Mouse (Mus musculus) heart, embryonic 14.5 days (tissue): ENCODE data around the gene Gpx2. TPM values are rescaled to one million over a fixed set of nuclear protein-coding genes. Genes with fewer than 3 reads are reported as not detected.

ENCODE experiments used
- ATAC-seq: fragments of 200-750 bp; cut with Nextera tagmentation; 2 replicates; pipeline ENCODE4 v1.8.0; 2017; ENCODE audit warnings: low read depth, moderate TSS enrichment; ENCODE audit not compliant: insufficient number of reproducible peaks, insufficient read depth, low FRiP score
- H3K27ac ChIP-seq, 2 experiments: fragments of 200-500 bp in 1 of 2; fragments of 300-500 bp in 1 of 2; sonication (generic) in 1 of 2; replicated peaks in 1 of 2; 2 replicates each; pipeline ENCODE4 v1.5.1; 2012 to 2014; ENCODE audit warnings: low read depth in 2 of 2, low read length in 2 of 2, control low read depth in 1 of 2, mild to moderate bottlenecking in 1 of 2, mixed read lengths in 1 of 2; ENCODE audit not compliant: control insufficient read depth in 1 of 2, insufficient read depth in 1 of 2
- H3K27me3 ChIP-seq: fragments of 300-500 bp; sonication (generic); 2 replicates; pipeline ENCODE4 v1.6.1; 2014; ENCODE audit warnings: mild to moderate bottlenecking, low read length, control low read depth; ENCODE audit not compliant: control insufficient read depth, insufficient read depth
- H3K36me3 ChIP-seq: fragments of 300-500 bp; sonication (generic); 2 replicates; pipeline ENCODE4 v1.6.1; 2014; ENCODE audit warnings: mild to moderate bottlenecking, control low read depth, low read length, mixed read lengths; ENCODE audit not compliant: control insufficient read depth, insufficient read depth
- H3K4me1 ChIP-seq, 2 experiments: fragments of 200-500 bp in 1 of 2; fragments of 300-500 bp in 1 of 2; sonication (generic) in 1 of 2; 2 replicates each; pipeline ENCODE4 v1.6.1; 2012 to 2014; ENCODE audit warnings: low read length in 2 of 2, control low read depth in 1 of 2, mixed read lengths in 1 of 2; ENCODE audit not compliant: control insufficient read depth in 2 of 2, insufficient read depth in 2 of 2
- H3K4me2 ChIP-seq: fragments of 300-500 bp; sonication (generic); 2 replicates; pipeline ENCODE4 v1.6.1; 2014; ENCODE audit warnings: mild to moderate bottlenecking, low read length
- H3K4me3 ChIP-seq, 2 experiments: fragments of 200-500 bp in 1 of 2; fragments of 300-500 bp in 1 of 2; sonication (generic) in 1 of 2; 2 replicates each; pipeline ENCODE4 v1.5.1; 2012 to 2014; ENCODE audit warnings: low read length in 2 of 2, mild to moderate bottlenecking in 2 of 2, control low read depth in 1 of 2, low read depth in 1 of 2, moderate library complexity in 1 of 2; ENCODE audit not compliant: control insufficient read depth in 1 of 2, insufficient read depth in 1 of 2
- H3K9ac ChIP-seq: fragments of 300-500 bp; sonication (generic); 2 replicates; pipeline ENCODE4 v1.6.1; 2014; ENCODE audit warnings: mild to moderate bottlenecking, low read length
- H3K9me3 ChIP-seq: fragments of 300-500 bp; sonication (generic); 2 replicates; pipeline ENCODE4 v1.6.1; 2016; ENCODE audit warnings: low read length, control low read depth; ENCODE audit not compliant: control insufficient read depth
- WGBS: fragments of 180-500 bp; shearing (Covaris S2); extraction: QIAGEN DNeasy Blood & Tissue Kit; methylation state at CpG from one replicate; pipeline ENCODE4 v1.1.7; 2014; 5-methylcytosine and 5-hydroxymethylcytosine counted together
- polyA plus RNA-seq: library from polyadenylated mRNA; unstranded; fragments of >200 nt; fragmentation: Nextera tagmentation; extraction: Ambion mirVana; gene quantifications from 2 replicates; pipeline ENCODE4 v1.2.1, GENCODE M21; 2014

The Gpx2 gene
- polyA plus RNA-seq, 1 experiment from 2014 or later: not detected

- Histone ChIP-seq H3K4me3 (no peak overlapping the region), H3K9me3 (no peaks in the 10 kb centered on the region), H3K27ac (no peak overlapping the region), H3K4me2 (no peak overlapping the region), H3K9ac (no peak overlapping the region), H3K4me1 (peaks cover 4 to 8% of the 10 kb centered on the region in 2 experiments), H3K27me3 (no peaks in the 10 kb centered on the region), H3K36me3 (no peaks in the 10 kb centered on the region)
- WGBS: 87% methylated on average over 5 of the region's 5 CpGs
- no peak for ATAC-seq
These were observed 23.8 kb downstream of the Gpx2 start for GRCm38 (mm10) chr12:76771540-76771939.

GRCm38 (mm10) chr12:76770841-76771500 lies 24.4 kb downstream of the Gpx2 start:
- Histone ChIP-seq H3K9ac (no peak overlapping the region), H3K27ac (no peak overlapping the region), H3K4me1 (peaks cover 10 to 13% of the 10 kb centered on the region in 2 experiments), H3K4me3 (no peak overlapping the region), H3K36me3 (no peaks in the 10 kb centered on the region), H3K4me2 (no peak overlapping the region), H3K27me3 (no peaks in the 10 kb centered on the region), H3K9me3 (no peaks in the 10 kb centered on the region)
- ATAC-seq: no peak
- 86% methylated on average over 5 of the region's 5 CpGs for WGBS

DNA sequence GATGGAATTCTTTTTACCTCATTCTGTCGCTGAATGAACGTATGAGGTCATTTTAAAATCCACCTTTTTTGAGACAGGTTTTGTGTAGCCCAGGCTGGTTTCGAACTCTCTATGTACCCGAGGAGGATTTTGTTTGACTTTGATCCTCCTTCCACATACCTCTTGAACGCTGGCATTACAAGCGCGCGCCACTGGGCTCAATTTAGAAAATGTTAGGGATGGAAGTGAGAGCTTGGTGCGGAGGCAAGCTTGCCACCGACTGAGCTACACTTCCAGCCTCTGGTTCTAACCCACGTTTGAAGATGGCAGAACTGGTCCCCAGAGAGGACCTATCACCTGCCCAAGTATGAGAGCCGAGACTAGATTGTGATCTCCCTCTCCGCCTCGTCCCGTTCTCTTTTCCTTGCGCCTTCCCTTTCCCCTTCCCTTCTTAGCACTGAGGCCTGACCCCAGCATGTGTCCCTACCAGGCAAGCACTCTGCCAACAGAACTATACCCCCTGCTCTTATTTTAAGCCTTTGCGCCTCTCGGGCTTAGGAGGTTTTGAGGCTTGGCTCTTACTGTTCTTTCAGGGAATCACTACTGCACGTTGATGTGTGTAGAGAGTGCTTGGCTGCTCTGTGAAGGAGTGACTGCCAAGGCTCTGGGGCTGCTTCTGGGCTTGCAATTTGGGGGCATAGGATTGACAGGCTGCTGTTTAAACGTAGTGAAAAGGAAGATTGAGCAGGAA lies 29.3 kb downstream of the Gpx2 start:
- H3K27ac ChIP-seq: peak overlapping the region; percentile 78 to 87
- H3K27me3 ChIP-seq: no peaks in the 10 kb centered on the region
- H3K9ac ChIP-seq: peak overlapping the region; percentile 77
- no peaks in the 10 kb centered on the region for H3K36me3 ChIP-seq
- H3K4me1 ChIP-seq: peaks cover 6 to 8% of the 10 kb centered on the region in 2 experiments; a peak in 3 of 4 replicates
- ATAC-seq: 0 out of 2 replicates have a peak, but pooled peaks have one; percentile 5
- H3K9me3 ChIP-seq: no peaks in the 10 kb centered on the region
- H3K4me3 ChIP-seq: peak overlapping the region; percentile 54 to 86
- WGBS: 21% methylated on average over 20 of the region's 20 CpGs
- H3K4me2 ChIP-seq: peak overlapping the region; percentile 77

- Histone ChIP-seq H3K4me1 (peaks cover 6 to 8% of the 10 kb centered on the region in 2 experiments; a peak in 3 of 4 replicates), H3K9me3 (no peaks in the 10 kb centered on the region), H3K4me3 (peak within 1 kb of the TSS; percentile 54 to 86), H3K4me2 (peak within 1 kb of the TSS; percentile 77), H3K27me3 (no peaks in the 10 kb centered on the region), H3K27ac (peak within 1 kb of the TSS; percentile 78 to 87), H3K36me3 (no peaks in the 10 kb centered on the region), H3K9ac (peak within 1 kb of the TSS; percentile 77)
- peak; percentile 89 for ATAC-seq
- WGBS: under 1% methylated on average over 31 of the region's 31 CpGs
These were observed 30.0 kb downstream of the Gpx2 start, which contains the start of the genes Churc1 and Fntb for GRCm38 (mm10) chr12:76765354-76765851. Churc1 (plus strand) TSS chr12:76765538. Fntb (plus strand) TSS chr12:76765589.

GRCm38 (mm10) chr12:76752652-76753318 lies 42.6 kb downstream of the Gpx2 start:
- H3K27me3 ChIP-seq: no peaks in the 10 kb centered on the region
- whole genome bisulfite sequencing: 47% methylated on average over 14 of the region's 14 CpGs

GRCm38 (mm10) chr12:76750866-76751459 lies 44.4 kb downstream of the Gpx2 start:
- no peaks in the 10 kb centered on the region for H3K36me3 ChIP-seq
- no peaks in the 10 kb centered on the region for H3K9me3 ChIP-seq
- 74% methylated on average over 16 of the region's 16 CpGs for WGBS
- H3K4me2 ChIP-seq: no peak overlapping the region
- no peak for ATAC-seq
- H3K27ac ChIP-seq: no peak overlapping the region
- H3K27me3 ChIP-seq: no peaks in the 10 kb centered on the region
- no peaks in the 10 kb centered on the region for H3K4me1 ChIP-seq
- no peak overlapping the region for H3K4me3 ChIP-seq
- no peak overlapping the region for H3K9ac ChIP-seq

More at GRCm38 (mm10) chr12:76752652-76753318, 42.6 kb downstream of the Gpx2 start:
- Histone ChIP-seq H3K4me1 (no peaks in the 10 kb centered on the region), H3K9me3 (no peaks in the 10 kb centered on the region), H3K9ac (no peak overlapping the region), H3K36me3 (no peaks in the 10 kb centered on the region), H3K4me3 (no peak overlapping the region), H3K4me2 (no peak overlapping the region), H3K27ac (no peak overlapping the region)
- no peak for ATAC-seq
